Mouse (Mus musculus): ENCODE measurements around the gene Wdr12. TPM values are rescaled to one million over a fixed set of nuclear protein-coding genes. Genes with fewer than 3 reads are reported as not detected.
"Not testable (repeated sequence)": the region's sequence is repeated elsewhere in the genome, so short reads cannot be mapped to it uniquely, and the experiment has no call there.

Wdr12 gene
- 10 to 100 TPM; 17.5 to 18.2 TPM for total RNA-seq (2021)
- long read RNA-seq, experiment 1, full-length matches to known transcripts: 41 of 51 reads
- long read RNA-seq, experiment 1, partial matches to known transcripts: 5 of 51 reads
- long read RNA-seq, experiment 1, other reads (novel, unspliced or antisense): 5 of 51 reads
- long read RNA-seq, experiment 2, full-length matches to known transcripts: 21 of 25 reads
- long read RNA-seq, experiment 2, partial matches to known transcripts: 1 of 25 reads
- long read RNA-seq, experiment 2, other reads (novel, unspliced or antisense): 3 of 25 reads

- DNase-seq: peak; percentile 97
Measured at GRCm38 (mm10) chr1:60098024-60098781, at the start of gene Wdr12, which contains the start of gene Carf. TSS of gene Wdr12 (minus strand) at chr1:60098645. TSS of gene Carf (plus strand) at chr1:60098247.

GRCm38 (mm10) chr1:60137346-60137745 lies 38.9 kb upstream of the Wdr12 start:
- DNase-seq: no peak

- DNase-seq: peak; percentile 26
Measured at GRCm38 (mm10) chr1:60117721-60118455, 19.4 kb upstream of the Wdr12 start.

GRCm38 (mm10) chr1:60104582-60104981 lies 6.1 kb upstream of the Wdr12 start:
- DNase-seq: no peak

GRCm38 (mm10) chr1:60098839-60099238 lies 394 bp upstream of the Wdr12 start:
- peak; percentile 11 for DNase-seq

GRCm38 (mm10) chr1:60097277-60098023 lies 995 bp downstream of the Wdr12 start:
- peak; percentile 70 for DNase-seq

- peak; percentile 6 for DNase-seq
Measured at GRCm38 (mm10) chr1:60096572-60097276, 1.7 kb downstream of the Wdr12 start.

- no peak for DNase-seq
Measured at GRCm38 (mm10) chr1:60076411-60076810, 22.0 kb downstream of the Wdr12 start.

GRCm38 (mm10) chr1:60075590-60075989 lies 22.9 kb downstream of the Wdr12 start:
- no peak for DNase-seq

- DNase-seq: no peak
Measured at GRCm38 (mm10) chr1:60074935-60075334, 23.5 kb downstream of the Wdr12 start.

- not testable (repeated sequence) for DNase-seq
Measured at GRCm38 (mm10) chr1:60070725-60071124, 27.7 kb downstream of the Wdr12 start.

- DNase-seq: no peak
Measured at GRCm38 (mm10) chr1:60056310-60056709, 42.1 kb downstream of the Wdr12 start.

- no peak for DNase-seq
Measured at GRCm38 (mm10) chr1:60054659-60055058, 43.8 kb downstream of the Wdr12 start.

- DNase-seq: not testable (repeated sequence)
Measured at GRCm38 (mm10) chr1:60047481-60047880, 51.0 kb downstream of the Wdr12 start.

- DNase-seq: no peak
Measured at GRCm38 (mm10) chr1:60044595-60044994, 53.9 kb downstream of the Wdr12 start.

GRCm38 (mm10) chr1:60042796-60043469 lies 55.5 kb downstream of the Wdr12 start, which contains the start of gene Ica1l:
TSS of gene Ica1l (minus strand) at chr1:60043184.
- DNase-seq: peak; percentile 79

GRCm38 (mm10) chr1:60042398-60042795 lies 56.0 kb downstream of the Wdr12 start:
- DNase-seq: no peak

- no peak for DNase-seq
Measured at GRCm38 (mm10) chr1:60035044-60035443, 63.4 kb downstream of the Wdr12 start.

Data from adrenal gland, postnatal 10 days (tissue).